Mouse (Mus musculus) CH12.LX (cell line): ENCODE results near the gene Rnf126. TPM values are rescaled to one million over a fixed set of nuclear protein-coding genes. Genes with fewer than 3 reads are reported as not detected.

ENCODE experiments used
- DNase-seq: peaks from one replicate; pipeline ENCODE4 v3.0.0-alpha.2; 2013; ENCODE audit errors: extremely low read depth
- H3K27ac ChIP-seq: 2 replicates; pipeline ENCODE4 v1.5.1; 2012; ENCODE audit warnings: low read depth, mild to moderate bottlenecking, control low read depth, moderate library complexity; ENCODE audit not compliant: insufficient read depth
- H3K27me3 ChIP-seq: replicated peaks from 2 replicates; pipeline ENCODE3; 2012; ENCODE audit warnings: inconsistent platforms
- H3K36me3 ChIP-seq, 2 experiments: replicated peaks in 1 of 2; 2 replicates each; pipeline versions ENCODE3 to v1.6.1; 2012; ENCODE audit warnings: inconsistent platforms in 1 of 2, low read length in 1 of 2, mild to moderate bottlenecking in 1 of 2, mixed read lengths in 1 of 2, moderate library complexity in 1 of 2; ENCODE audit not compliant: control insufficient read depth in 1 of 2, insufficient read depth in 1 of 2
- H3K4me1 ChIP-seq, 2 experiments: 2 replicates each; pipeline ENCODE4 v1.6.1; 2012; ENCODE audit warnings: inconsistent platforms in 1 of 2, moderate library complexity in 1 of 2; ENCODE audit not compliant: insufficient read depth in 2 of 2, control insufficient read depth in 1 of 2
- H3K4me2 ChIP-seq: 2 replicates; pipeline ENCODE4 v1.6.1; 2012; ENCODE audit warnings: low read depth, mild to moderate bottlenecking, control low read depth; ENCODE audit not compliant: poor library complexity, insufficient read depth, severe bottlenecking
- H3K4me3 ChIP-seq, 3 experiments: fragments of 150-350 bp in 1 of 3; sonication (generic) in 1 of 3; replicated peaks in 1 of 3; 2 replicates each; pipeline versions ENCODE3 to v1.5.1; 2011 to 2012; ENCODE audit warnings: low read depth in 2 of 3, low read length in 2 of 3, mild to moderate bottlenecking in 2 of 3, moderate library complexity in 2 of 3, control low read depth in 1 of 3, improper control_type of control experiment in 1 of 3, inconsistent platforms in 1 of 3, mixed read lengths in 1 of 3; ENCODE audit not compliant: poor library complexity in 1 of 3
- H3K79me2 ChIP-seq: replicated peaks from 2 replicates; pipeline ENCODE4 v1.6.1; 2012; ENCODE audit warnings: mild to moderate bottlenecking, moderate library complexity; ENCODE audit not compliant: control insufficient read depth, poor library complexity, insufficient read depth, severe bottlenecking; ENCODE audit errors: extremely low read depth
- H3K9ac ChIP-seq: 2 replicates; pipeline ENCODE4 v1.6.1; 2012; ENCODE audit warnings: low read depth, mild to moderate bottlenecking, control low read depth, moderate library complexity; ENCODE audit not compliant: insufficient read depth
- H3K9me3 ChIP-seq: replicated peaks from 2 replicates; pipeline ENCODE3; 2012; ENCODE audit warnings: low read length, inconsistent platforms, mixed read lengths
- CHD1 ChIP-seq: IDR thresholded peaks from 2 replicates; pipeline ENCODE4 v1.6.1; 2012; ENCODE audit warnings: low read depth, low read length, improper control_type of control experiment, inconsistent platforms
- E2F4 ChIP-seq: IDR thresholded peaks from 2 replicates; pipeline ENCODE4 v1.6.1; 2011; ENCODE audit warnings: low read depth, low read length, improper control_type of control experiment; ENCODE audit not compliant: insufficient replicate concordance
- ELF1 ChIP-seq: IDR thresholded peaks from 2 replicates; pipeline ENCODE4 v1.6.1; 2014; ENCODE audit warnings: low read depth, mild to moderate bottlenecking, inconsistent platforms, low read length, improper control_type of control experiment
- EP300 ChIP-seq: IDR thresholded peaks from 2 replicates; pipeline ENCODE4 v1.6.1; 2011; ENCODE audit warnings: low read length, improper control_type of control experiment
- ETS1 ChIP-seq: conservative IDR thresholded peaks from 2 replicates; pipeline ENCODE4 v1.6.1; 2012; ENCODE audit warnings: low read depth, mild to moderate bottlenecking, inconsistent platforms, low read length, improper control_type of control experiment, moderate library complexity
- GABPA ChIP-seq: IDR thresholded peaks from 2 replicates; pipeline ENCODE4 v1.6.1; 2012; ENCODE audit warnings: low read depth, low read length, improper control_type of control experiment, inconsistent platforms; ENCODE audit not compliant: insufficient replicate concordance
- HCFC1 ChIP-seq: IDR thresholded peaks from 2 replicates; pipeline ENCODE4 v1.6.1; 2012; ENCODE audit warnings: low read depth, mild to moderate bottlenecking, inconsistent platforms, low read length, improper control_type of control experiment
- IRF4 ChIP-seq: IDR thresholded peaks from 2 replicates; pipeline ENCODE4 v1.6.1; 2014; ENCODE audit warnings: low read depth, mild to moderate bottlenecking, inconsistent platforms, low read length, improper control_type of control experiment
- JUN ChIP-seq: IDR thresholded peaks from 2 replicates; pipeline ENCODE4 v1.6.1; 2011; ENCODE audit warnings: low read depth, mild to moderate bottlenecking, low read length, improper control_type of control experiment, moderate library complexity; ENCODE audit not compliant: insufficient read depth
- JUND ChIP-seq: conservative IDR thresholded peaks from 2 replicates; pipeline ENCODE4 v1.6.1; 2011; ENCODE audit warnings: low read depth, low read length, improper control_type of control experiment
- KAT2A ChIP-seq: IDR thresholded peaks from 2 replicates; pipeline ENCODE4 v1.6.1; 2012; ENCODE audit warnings: low read length, improper control_type of control experiment, inconsistent platforms; ENCODE audit not compliant: insufficient replicate concordance
- MAFK ChIP-seq: IDR thresholded peaks from 2 replicates; pipeline ENCODE4 v1.6.1; 2011; ENCODE audit warnings: low read length, improper control_type of control experiment; ENCODE audit not compliant: insufficient replicate concordance
- MAX ChIP-seq: IDR thresholded peaks from 2 replicates; pipeline ENCODE4 v1.6.1; 2011; ENCODE audit warnings: low read length, improper control_type of control experiment
- MEF2A ChIP-seq: IDR thresholded peaks from 2 replicates; pipeline ENCODE4 v1.6.1; 2014; ENCODE audit warnings: low read depth, mild to moderate bottlenecking, inconsistent platforms, low read length, improper control_type of control experiment, borderline replicate concordance
- MXI1 ChIP-seq: IDR thresholded peaks from 2 replicates; pipeline ENCODE4 v1.6.1; 2011; ENCODE audit warnings: mild to moderate bottlenecking, low read depth, low read length, improper control_type of control experiment
- MYC ChIP-seq: IDR thresholded peaks from 2 replicates; pipeline ENCODE4 v1.6.1; 2011; ENCODE audit warnings: low read depth, mild to moderate bottlenecking, improper control_type of control experiment, low read length
- NELFE ChIP-seq: IDR thresholded peaks from 2 replicates; pipeline ENCODE4 v1.6.1; 2011; ENCODE audit warnings: low read depth, low read length, improper control_type of control experiment
- NRF1 ChIP-seq: IDR thresholded peaks from 2 replicates; pipeline ENCODE4 v1.6.1; 2014; ENCODE audit warnings: low read depth, mild to moderate bottlenecking, inconsistent platforms, low read length, improper control_type of control experiment, moderate library complexity
- PAX5 ChIP-seq: IDR thresholded peaks from 2 replicates; pipeline ENCODE4 v1.6.1; 2012; ENCODE audit warnings: low read length, inconsistent platforms, mixed read lengths
- POLR2A ChIP-seq: IDR thresholded peaks from 2 replicates; pipeline ENCODE4 v1.6.1; 2011; ENCODE audit warnings: low read depth, mild to moderate bottlenecking, improper control_type of control experiment, low read length
- RCOR1 ChIP-seq: conservative IDR thresholded peaks from 2 replicates; pipeline ENCODE4 v1.6.1; 2012; ENCODE audit warnings: low read depth, mild to moderate bottlenecking, inconsistent platforms, low read length, improper control_type of control experiment
- SIN3A ChIP-seq: IDR thresholded peaks from 2 replicates; pipeline ENCODE4 v1.6.1; 2012; ENCODE audit warnings: low read length, improper control_type of control experiment, inconsistent platforms
- SMC3 ChIP-seq: IDR thresholded peaks from 2 replicates; pipeline ENCODE4 v1.6.1; 2011; ENCODE audit warnings: low read depth, low read length, improper control_type of control experiment
- TBP ChIP-seq: conservative IDR thresholded peaks from 2 replicates; pipeline ENCODE4 v1.6.1; 2011; ENCODE audit warnings: low read depth, low read length, improper control_type of control experiment
- USF1 ChIP-seq: IDR thresholded peaks from 2 replicates; pipeline ENCODE4 v1.6.1; 2014; ENCODE audit warnings: low read depth, mild to moderate bottlenecking, inconsistent platforms, low read length, improper control_type of control experiment
- ZC3H11A ChIP-seq: IDR thresholded peaks from 2 replicates; pipeline ENCODE4 v1.6.1; 2012; ENCODE audit warnings: low read depth, mild to moderate bottlenecking, inconsistent platforms, low read length, improper control_type of control experiment
- ZNF384 ChIP-seq: IDR thresholded peaks from 2 replicates; pipeline ENCODE4 v1.6.1; 2012; ENCODE audit warnings: low read depth, low read length, improper control_type of control experiment, inconsistent platforms
- dilution Hi-C: fragments of 300-500 bp; cut with MboI; formaldehyde crosslinking; loops from 2 replicates; pipeline ENCODE4 v1.14.3; 2020; ENCODE audit warnings: low sequenced_read_pairs; ENCODE audit not compliant: extremely low pct_unique_long_range_greater_than_20kb, extremely low pct_ligation_motif_present
- in situ Hi-C: fragments of 300-500 bp; cut with MboI; formaldehyde crosslinking; loops from 3 replicates; pipeline ENCODE4 v1.14.3; 2019; ENCODE audit warnings: low sequenced_read_pairs, low pct_ligation_motif_present, low pct_unique_long_range_greater_than_20kb, mixed read lengths
- polyA plus RNA-seq: library from polyadenylated mRNA; unstranded; fragments of >175 nt; gene quantifications from 2 replicates; pipeline ENCODE4 v1.2.1, GENCODE M21; 2012; ENCODE audit warnings: low read depth; ENCODE audit not compliant: insufficient read length
- total RNA-seq, 2 experiments: library from RNA; depleted of rRNA; stranded (reverse); fragments of 300-350 nt in 1 of 2; fragments of >200 nt in 1 of 2; gene quantifications; 2 replicates each; pipeline ENCODE4 v1.2.3; 2012 to 2014

Rnf126 gene
- total and polyA plus RNA-seq, 3 experiments, result 32.4 to 112 (median 67.9) TPM

DNA sequence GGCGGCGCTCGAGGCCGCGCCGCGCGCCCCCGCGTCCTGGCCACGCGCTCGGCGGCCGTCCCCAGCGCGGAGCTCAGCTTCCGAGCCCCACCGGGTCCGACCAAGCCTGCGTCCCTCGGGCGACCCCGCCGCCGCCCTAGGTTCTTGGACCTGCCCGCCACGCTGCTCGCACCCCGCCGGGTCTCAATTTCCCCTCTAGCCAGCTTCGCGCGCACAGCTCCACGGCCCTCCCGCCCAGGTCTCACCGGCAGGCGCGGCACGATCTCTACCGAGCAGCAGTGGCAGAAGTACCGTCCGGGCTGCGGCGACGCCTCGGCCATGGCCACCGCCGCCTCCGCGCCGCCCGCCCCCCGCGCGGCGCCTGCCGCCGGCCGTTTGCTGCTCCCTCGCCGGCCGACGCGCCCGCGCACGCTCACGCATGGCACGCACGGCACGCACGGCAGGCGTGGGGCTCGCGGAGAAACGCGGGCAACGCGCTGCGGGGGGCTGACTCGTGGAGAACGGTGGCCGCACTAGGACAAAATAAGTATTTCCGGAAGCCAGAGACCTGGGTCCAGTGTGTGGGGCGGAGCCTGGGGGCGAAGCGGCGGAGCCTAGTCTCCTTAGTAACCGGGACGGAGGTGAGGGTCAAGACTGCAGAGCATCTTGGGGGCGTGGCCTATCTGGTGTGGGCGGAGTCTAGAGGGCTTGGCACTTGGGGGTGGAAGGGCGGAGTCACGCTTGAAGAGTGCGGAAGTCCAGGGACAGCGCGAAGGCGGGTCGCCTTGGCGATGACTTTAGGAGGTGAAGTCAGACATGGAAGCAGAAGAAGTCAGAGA is at the start of gene Rnf126 (continued):
- TF ChIP-seq GABPA, result no peak; the same call in 1 of the 2 replicates

DNA sequence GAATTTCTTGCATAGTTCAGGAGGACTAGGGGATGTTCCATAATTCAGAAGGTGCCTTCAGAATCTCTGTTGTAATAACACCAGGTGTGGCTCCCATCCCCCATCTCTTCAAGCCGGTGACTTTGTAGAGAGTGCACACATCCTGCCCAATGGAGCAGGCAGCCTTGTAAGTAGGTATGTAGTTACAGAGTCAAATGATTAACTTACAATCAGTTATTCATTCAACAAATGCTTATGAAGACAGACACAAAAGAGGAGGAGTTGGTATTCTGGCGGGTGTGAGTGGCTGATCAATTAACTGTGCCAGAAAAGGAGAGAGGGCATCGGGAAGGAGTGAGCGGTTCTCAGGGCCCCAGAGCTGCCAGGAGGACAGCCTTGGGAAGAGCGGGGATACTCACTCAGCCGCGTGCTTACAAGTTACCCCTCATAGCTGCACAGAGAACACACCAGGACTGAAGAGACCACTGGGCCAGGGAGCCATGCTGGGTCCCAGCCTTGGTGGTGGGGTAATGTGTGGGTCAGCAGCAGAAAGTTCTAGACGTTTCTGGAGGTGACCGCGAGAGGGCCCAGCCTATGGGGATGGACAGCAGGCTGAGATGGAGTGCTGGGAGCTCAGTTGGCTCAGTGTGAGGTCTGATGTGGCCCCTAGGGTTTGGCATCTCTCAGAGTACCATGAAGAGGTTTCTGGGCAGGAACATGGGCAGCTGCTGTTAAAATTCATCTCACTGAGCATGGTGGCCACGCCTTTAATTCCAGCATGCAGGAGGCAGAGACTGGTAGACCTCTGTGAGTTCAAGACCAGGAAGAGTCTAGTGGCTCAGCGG is 49.1 kb upstream of the Rnf126 start:
- Histone ChIP-seq H3K9ac (no peak overlapping the region), H3K36me3 (no peaks in the 10 kb centered on the region), H3K4me1 (peaks cover 3% of the 10 kb centered on the region in 2 experiments; a peak in 2 of 4 replicates), H3K4me2 (no peak overlapping the region), H3K79me2 (no peaks in the 10 kb centered on the region), H3K4me3 (no peak overlapping the region), H3K9me3 (no peaks in the 10 kb centered on the region), H3K27ac (no peak overlapping the region), H3K27me3 (peaks cover 42% of the 10 kb centered on the region)
- in situ Hi-C loops (no loop called here), dilution Hi-C loops (no loop called here)
- no peak for DNase-seq
- TF ChIP-seq IRF4 (no peak), USF1 (no peak), GABPA (no peak), ELF1 (no peak), E2F4 (no peak), MXI1 (no peak), ZC3H11A (no peak), MAX (no peak), MYC (no peak), MEF2A (no peak), RCOR1 (no peak)

DNA sequence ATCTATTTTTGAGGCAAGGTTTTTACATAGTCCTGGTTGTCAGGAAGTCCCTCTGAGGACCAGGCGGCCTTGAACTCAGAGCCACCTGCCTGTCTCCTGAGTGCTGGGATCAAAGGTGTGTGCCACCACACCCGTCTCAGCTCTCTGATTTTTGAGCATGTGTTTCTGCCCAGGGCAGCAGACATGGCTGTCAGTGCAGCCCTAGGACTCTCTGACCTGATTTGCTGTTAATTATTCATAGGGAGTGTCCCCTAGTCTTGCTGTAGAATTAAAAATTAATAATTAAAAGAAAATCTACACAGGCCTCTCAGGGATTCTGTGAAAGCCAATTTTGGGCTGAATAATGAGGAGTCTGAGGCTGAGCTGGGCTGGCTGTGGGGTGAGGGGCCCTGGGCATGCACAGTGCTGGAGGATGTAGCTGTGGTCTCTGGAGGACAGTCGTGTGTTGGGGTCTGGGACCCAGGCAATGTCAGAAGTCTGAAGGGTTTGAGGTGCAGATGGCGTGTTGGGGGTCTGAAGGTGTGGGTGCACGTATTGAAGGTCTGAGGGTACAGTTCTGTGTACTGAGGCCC is 47.6 kb upstream of the Rnf126 start:
- dilution Hi-C loops (no loop called here), in situ Hi-C loops (loop anchor here (5.0 kb wide), 1 partner anchor 122 kb away; no protein-coding TSS in a partner anchor)
- Histone ChIP-seq H3K36me3 (no peaks in the 10 kb centered on the region), H3K9me3 (no peaks in the 10 kb centered on the region), H3K4me3 (no peak overlapping the region), H3K27ac (no peak overlapping the region), H3K9ac (no peak overlapping the region), H3K79me2 (no peaks in the 10 kb centered on the region), H3K27me3 (peaks cover 33% of the 10 kb centered on the region), H3K4me1 (peaks cover 3% of the 10 kb centered on the region in 2 experiments; a peak in 2 of 4 replicates), H3K4me2 (no peak overlapping the region)
- TF ChIP-seq POLR2A (no peak), SIN3A (no peak), MEF2A (no peak), PAX5 (no peak), HCFC1 (no peak), TBP (no peak), ETS1 (no peak), CHD1 (no peak), GABPA (no peak), MAFK (no peak), USF1 (no peak), ZC3H11A (no peak), ZNF384 (no peak), JUND (no peak), JUN (no peak), KAT2A (no peak), NELFE (no peak), EP300 (no peak), SMC3 (no peak), NRF1 (no peak)
- no peak for DNase-seq
